Mouse (Mus musculus) spleen, postnatal 14 days (tissue): ENCODE results near the gene Adamtsl5.
"Not testable (repeated sequence)": the region's sequence is repeated elsewhere in the genome, so short reads cannot be mapped to it uniquely, and the experiment has no call there.

Source experiments
- DNase-seq, 2 experiments: peaks; one replicate each; pipeline ENCODE4 v3.0.0; 2021 to 2022; ENCODE audit warnings: low spot score in 2 of 2

Gene Adamtsl5

DNA sequence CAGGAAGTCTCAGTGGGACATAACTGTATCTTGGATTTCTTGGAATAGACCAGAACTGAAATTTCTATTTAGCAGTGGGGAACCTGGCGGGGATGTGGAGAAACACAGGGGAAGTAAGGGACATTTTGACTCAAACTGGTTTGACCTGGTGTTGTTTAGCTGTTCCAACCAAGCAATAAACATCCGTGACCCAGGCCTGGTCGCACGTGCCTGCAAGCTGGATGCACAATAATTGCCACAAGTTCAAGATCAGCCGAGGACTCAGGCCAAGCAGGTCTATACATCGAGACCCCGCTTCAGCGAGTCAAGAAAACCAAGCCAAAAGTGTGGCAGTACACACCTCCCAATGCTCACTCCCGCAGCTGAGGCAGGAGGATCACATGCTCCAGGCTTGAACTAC is 23.8 kb upstream of the Adamtsl5 start:
- DNase-seq = no peak

DNA sequence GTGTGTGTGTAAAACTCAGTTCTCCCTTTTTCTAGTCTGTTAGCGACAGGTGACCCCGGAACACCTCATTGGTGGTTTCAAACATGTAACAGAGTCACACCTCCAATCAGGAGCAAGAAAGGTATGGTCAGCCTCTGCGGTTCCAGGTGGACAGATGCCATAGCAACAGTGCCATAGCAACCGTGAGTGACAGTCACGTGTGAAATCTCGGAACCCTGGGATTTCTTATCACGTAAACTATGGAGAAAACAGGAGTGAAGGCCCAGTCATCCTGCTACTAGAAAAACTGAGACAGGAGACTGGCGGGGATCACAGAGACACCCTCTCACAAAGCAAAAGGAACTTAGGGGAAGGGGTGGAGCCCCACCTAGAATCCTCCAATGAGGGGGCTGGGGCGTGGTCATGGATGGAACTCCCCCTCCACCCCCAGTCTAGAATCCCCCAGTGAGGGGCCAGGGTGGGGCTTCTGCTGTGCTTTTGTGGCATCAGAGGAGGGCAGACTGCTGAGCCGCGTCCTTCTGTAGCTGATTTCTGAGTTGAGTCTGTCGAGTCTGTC is 23.3 kb upstream of the Adamtsl5 start:
- peak in 1 of 2 experiments; percentile 64 for DNase-seq

DNA sequence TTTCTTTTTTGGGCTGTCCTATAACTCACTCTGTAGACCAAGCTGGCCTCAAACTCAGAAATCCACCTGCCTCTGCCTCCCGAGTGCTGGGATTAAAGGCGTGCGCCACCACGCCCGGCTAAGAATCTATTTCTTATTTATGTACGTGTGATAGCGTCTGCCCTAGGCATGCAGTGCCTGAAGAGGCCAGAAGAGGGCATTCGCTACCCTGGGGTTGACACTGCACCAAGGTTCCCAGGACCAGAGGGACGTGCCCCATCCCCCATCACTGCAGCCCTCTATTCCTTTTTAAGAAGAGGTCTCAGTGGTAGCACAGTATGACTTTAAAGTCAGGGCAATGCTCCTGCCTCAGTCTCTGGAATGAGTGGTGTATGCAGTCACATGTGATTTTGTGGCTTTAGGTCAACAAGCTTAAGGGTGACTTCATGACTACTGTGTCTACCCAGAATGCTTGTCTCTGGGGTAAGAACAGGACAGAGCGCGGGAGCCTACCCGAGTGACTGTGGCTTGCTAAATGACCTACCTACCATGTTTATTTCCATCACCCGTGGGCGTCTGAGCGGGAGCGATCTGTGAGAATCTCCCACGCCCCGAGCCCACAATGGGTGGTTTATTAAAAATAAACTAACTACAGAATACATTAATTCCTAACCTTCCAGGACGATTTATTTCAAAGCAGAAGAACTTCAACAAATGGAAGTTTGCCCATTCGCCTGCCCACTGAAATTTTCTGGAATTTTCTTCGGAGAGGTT is 22.0 kb upstream of the Adamtsl5 start:
- DNase-seq = no peak

DNA sequence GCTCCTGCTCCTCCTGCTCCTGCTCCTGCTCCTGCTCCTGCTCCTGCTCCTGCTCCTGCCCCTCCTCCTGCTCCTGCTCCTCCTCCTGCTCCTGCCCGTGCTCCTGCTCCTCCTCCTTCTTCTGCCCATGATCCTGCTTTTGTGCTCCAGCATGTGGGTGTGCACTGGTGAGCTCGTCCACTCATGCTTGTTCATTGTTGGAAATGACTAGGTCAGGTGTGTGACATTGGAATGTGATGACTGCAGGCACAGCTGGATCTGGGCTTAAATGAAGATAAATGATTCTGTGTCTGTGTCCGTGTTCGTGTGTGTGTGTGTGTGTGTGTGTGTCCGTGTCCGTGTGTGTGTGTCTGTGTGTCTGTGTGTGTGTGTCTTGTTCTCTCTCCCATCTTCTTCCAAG is 20.2 kb upstream of the Adamtsl5 start:
- no peak for DNase-seq

DNA sequence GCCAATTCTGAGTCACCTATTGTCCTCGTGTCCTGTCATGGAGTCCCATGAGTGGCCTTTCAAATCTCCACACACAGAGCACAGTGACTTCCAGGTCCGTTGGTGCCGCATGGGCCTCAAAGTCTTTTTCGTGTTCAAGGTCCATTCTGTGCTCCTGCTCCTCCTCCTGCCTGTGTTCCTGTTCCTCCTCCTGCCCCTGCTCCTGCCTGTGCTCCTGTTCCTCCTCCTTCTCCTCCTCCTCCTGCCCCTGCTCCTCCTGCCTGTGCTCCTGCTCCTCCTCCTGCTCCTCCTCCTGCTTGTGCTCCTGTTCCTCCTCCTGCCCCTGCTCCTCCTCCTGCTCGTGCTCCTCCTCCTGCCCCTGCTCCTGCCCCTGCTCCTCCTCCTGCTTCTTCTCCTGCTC is 19.7 kb upstream of the Adamtsl5 start:
- DNase-seq = no peak

DNA sequence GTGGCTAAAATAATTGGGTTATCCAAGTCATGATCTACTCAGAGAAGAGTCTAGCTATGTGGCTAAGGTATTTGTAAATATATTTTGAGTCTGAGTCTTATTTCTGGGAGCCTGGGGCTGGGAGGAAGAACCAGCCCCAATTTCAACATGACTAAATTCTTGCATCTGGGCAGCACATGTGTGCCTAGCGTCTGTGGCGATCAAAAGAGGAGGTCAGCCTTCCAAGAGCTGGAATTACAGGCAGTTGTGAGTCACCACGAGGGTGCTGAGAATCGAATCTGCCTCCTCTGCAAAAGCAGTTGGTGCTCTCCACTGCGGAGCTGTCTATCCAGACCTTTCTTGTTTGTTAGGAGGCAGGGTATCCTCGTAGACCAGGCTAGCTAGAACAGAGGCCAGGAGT is 17.5 kb upstream of the Adamtsl5 start:
- DNase-seq = no peak

DNA sequence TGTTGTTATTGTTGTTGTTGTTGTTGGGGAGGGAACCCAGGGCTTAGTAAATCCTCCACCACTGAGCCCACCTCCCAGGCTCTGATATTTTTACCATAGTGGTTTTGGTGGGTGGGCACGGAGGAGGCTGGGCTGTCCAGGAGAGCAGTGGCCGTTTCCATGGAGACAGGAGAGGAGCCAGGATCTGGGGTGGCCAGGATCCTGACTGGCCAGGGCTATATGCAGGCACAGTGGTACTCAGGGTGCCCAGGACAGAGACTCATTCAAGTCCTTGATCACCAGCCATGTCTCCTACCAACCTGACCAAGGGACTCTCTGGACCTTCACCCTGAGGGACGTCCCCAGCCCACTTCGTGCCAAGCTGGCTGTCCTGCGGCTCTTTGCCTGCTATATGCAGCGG is 15.5 kb upstream of the Adamtsl5 start:
- DNase-seq = no peak

DNA sequence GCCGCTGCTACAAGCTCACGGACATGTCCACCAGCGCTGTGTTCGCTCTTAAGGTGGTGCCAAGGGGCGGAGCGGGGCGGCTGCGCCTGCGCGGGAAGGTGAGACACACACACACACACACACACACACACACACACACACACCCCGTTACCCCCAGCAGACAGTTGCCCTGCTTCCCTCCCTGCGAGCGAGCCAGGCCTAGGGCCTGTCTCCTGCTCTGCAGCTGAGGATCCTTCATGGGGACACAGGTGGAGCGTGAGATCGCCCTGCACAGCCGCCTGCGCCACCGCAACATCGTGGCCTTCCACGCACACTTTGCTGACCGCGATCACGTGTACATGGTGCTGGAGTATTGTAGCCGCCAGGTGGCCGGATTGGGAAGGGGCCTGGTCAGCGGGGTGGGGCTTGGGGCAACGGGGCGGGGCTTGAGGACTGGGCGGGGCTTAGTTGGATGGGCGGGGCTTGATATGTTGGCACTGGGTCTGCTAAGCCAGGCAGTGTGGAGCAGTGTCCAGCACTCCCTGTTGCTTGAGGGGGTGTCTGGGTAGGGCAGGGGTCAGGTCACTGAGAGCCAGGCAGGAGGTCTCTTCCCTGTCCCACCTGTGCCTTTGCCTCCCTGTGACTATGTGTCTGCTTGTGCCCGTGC is 9.9 kb upstream of the Adamtsl5 start:
- DNase-seq = no peak

DNA sequence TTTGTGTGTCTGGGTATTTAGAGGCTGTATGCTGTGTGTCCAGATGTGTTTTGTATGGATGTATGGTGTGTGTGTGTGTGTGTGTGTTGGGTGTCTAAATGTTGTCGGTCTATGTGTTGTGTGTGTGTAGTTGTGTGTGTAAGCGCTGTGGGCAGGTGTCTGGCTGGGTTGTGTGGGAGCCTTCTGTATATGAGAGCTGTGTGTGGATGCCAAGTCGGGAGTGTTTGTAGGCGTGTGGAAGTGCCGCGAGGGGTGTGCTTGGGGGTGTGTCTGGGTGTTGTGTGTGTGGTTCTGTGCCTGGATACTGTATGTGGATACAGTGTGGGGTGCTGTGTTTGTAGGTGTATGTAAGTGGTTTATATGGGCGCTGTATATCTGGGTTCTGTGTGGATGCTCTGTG is 9.1 kb upstream of the Adamtsl5 start:
- DNase-seq = no peak

DNA sequence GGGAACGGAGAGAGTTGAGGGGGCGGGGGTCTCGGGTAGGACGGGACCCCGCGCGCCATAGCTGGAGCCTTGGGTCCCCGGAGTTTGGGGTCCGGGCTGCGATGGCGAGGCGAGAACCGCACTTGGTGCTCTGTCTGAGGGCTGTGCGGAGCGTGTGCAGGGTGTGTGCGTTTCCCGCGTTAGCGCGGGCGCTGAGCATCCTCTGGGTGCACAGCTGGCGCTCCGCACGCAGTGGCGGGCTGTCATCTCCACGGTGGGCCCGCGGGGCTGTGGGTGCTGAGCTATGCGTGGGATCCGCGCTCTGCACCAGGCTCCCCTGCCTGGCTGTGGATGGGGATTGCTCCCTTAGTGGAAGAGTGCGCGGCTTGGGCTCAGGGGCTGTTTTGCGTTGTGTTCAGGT is 8.5 kb upstream of the Adamtsl5 start:
- no peak for DNase-seq

DNA sequence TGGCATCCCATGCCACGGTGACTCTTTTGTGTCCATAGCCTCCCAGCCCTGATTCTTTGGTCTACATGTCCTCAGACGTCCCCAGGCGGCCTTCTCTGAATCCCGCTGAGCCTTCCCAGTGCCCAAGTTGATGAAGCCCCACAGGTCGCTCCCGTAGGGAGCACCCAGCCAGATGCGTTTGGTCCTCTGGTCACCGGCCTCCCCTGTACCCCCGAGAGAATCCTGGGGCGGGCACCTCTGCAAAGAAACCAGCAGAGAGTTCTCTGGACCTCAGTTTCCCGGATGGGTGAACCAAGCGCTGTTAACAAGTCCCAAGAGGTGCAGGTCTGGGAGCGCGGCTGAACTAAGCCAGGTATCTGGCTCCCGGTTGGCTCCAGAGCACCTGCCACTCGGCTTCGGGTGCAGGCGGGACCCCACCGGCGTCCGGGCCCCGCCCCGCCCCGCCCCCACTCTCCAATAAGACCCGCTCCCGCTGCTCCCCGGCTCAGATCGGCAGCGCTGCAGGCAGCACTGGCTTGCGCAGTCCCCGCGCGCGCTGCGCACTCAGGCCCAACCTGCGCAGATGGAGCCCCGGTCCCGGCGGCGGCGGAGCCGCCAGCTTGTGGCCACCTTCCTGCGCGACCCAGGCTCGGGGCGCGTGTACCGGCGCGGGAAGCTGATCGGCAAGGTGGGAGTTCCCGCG is 7.9 kb upstream of the Adamtsl5 start, which contains the start of gene Plk5:
Plk5 (plus strand) TSS at position 459 of the 682 bp plus-strand sequence.
- DNase-seq = no peak

DNA sequence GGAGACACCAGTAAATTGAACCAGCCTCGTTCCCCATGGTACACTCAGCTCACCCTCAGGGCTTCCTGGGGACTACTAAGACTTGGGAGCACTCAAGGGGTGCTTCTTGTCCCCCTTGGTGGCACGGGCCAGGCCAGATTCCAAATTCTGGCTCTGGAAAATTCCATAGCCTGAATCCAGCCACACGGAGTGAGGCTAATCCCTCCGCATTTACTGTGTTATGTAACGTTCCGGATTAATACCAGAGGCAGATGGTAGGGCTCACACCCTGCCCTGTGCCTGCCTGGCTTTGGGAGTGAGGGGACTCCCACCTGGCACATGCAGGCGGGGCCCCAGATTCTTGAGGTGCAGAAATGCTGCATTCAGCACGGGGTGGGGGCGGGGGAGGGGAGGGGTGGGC is 7.2 kb upstream of the Adamtsl5 start:
- no peak for DNase-seq

DNA sequence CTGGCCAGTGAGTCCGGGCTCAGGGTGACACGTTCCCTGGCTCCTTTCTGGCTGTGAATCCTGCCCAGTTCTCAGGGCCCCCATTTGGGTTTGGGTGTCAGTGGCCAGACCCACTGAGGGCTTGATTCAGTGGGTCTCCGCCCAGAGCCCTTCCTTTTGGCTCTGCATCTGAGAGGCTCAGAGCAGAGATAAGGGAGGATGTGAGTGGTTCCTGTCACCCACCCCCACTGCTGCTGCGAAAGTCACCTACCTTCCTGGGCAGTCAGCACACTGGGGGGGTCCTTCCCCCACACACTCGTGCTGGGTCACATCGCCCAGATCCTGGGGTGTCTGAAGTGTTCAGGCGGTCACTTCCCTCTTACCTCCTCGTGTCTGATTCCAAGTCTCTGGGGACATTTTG is 4.5 kb upstream of the Adamtsl5 start:
- DNase-seq = no peak

DNA sequence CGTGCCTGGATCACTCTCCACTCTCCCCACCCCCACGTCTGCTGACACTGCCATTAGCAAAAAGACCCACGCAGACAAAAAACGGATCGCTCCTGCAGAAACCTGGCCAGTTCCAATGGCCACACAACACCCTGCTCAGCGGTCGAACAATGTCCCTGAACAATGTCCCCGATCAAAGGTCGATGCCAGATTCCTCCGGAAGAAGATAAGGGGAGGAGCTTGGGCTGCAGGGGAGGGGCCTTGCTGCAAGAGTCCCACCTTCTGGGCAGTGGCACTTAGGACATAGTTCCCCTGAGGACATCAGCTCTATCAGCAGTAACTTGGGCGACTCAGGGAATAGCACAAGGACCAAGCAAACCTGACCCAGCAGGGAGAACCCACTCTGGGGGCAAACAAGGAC is 3.7 kb upstream of the Adamtsl5 start:
- DNase-seq = no peak

DNA sequence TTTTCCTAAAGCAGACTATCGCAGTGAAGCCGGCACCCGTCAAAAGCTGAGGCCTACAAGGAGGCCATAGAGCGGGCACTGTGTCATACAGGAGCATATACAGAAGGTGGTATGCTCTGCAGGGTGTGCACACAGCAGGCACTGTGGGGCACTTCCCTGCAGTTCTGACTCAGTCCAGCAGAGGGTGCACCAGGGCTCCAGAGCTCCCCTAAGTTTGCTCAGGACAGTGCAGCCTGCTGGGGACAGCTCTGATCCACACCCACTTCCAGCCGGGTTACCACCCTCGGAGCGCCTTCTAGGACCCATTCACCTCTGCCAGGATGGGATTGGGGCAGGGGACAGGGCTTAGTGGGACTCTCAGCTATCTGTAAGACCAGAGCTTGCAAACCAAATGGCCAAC is 2.1 kb upstream of the Adamtsl5 start:
- DNase-seq = peak; percentile 78 to 89

DNA sequence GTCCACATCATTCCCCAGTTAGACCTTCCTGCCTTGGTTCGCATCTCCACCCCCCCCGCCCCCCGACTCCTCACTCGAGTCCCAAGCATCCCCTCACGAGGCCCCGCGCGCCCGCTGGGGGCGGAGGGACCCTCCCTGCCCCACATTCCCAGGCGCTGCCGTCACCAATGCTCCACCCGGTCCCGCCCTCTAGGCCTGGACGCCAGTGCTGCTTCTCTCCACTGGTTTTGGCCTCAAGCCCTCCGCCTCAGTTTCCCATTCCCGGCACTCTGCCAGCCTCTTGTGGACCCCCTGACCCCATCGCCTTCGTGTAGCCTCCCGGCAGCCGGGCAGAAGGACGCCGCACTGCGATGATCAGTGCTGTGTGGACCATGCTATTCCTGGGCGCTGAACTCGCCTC is 769 bp upstream of the Adamtsl5 start:
- DNase-seq = no peak

DNA sequence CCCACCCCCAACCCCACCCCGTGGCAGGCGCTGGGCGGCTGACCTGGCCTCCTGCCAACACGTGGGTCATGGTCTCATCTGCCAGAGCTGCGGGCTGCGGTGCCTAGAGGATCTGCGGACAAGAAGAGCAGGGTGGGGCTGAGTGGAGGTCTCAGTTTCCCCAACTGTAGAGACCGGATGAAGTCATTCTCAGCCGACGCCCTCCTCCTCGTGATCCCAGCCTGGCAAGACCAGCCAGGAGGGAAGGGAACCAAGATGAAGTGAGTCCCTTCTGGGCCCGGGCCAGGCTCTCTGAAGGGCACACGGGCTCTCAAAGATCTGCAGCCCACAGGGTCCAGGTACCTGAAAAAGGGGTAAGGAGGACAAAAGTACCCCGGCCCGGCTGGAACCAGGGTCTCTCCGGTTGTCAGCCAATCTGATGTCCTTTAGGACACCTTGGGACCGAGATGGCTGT is 671 bp downstream of the Adamtsl5 start:
- no peak for DNase-seq

DNA sequence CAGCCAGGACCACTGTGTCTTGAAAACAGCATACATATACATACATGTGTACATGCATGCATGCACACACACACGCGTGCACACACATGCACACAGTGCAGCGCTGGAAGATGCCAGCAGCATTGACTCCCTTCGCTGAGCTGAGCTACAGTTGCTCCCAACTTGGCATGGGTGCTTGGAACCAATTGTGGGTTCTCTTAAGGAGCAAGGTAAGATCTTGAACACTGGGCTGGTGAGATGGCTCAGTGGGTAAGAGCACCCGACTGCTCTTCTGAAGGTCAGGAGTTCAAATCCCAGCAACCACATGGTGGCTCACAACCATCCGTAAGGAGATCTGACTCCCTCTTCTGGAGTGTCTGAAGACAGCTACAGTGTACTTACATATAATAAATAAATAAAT is 2.3 kb downstream of the Adamtsl5 start:
- not testable (repeated sequence) for DNase-seq

DNA sequence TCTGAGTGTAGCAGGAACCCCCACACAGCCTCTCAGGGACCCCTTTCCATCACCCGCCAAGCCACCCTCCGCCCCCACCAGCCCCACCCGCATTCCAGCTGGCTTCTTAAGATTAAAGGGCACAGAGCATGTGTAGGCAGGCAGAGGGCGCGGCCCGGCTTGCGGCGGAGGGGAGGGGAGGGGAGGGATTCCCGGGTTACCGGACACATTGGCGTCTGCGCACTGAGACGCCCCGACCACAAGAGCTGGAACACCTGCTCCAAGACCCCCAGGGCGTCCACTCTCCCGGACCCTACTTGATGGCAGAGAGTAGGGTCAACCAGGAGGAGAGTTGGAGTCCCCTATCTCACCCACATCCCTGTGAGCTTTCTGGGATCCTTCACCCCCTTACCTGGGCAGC is 3.1 kb downstream of the Adamtsl5 start:
- DNase-seq = peak in 1 of 2 experiments; percentile 45

DNA sequence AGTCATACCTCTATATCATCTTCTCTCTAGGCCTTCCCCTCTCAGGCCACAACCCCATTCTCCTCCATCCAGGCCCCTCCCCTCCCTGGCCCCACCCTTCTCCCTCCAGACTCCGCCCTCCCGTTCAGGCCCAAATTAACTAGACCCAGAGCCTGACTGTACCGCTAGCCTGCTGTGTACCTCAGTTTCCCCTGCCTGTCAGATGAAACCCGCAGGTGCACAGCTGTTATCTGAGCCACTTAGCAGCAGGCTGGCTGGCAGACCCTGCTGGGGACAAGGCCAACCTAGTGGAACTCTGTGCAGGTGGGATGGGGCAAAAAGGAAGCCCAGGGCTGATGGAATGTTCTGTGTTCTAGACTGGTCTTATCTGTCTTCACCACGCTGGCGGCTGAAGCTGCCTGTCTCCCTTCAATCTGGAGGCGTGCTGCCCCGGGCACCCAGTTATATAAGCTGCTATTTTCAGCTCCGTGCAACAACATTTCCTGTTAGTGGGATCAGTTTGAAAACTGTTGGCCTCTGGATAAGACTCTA is 4.0 kb downstream of the Adamtsl5 start:
- no peak for DNase-seq

DNA sequence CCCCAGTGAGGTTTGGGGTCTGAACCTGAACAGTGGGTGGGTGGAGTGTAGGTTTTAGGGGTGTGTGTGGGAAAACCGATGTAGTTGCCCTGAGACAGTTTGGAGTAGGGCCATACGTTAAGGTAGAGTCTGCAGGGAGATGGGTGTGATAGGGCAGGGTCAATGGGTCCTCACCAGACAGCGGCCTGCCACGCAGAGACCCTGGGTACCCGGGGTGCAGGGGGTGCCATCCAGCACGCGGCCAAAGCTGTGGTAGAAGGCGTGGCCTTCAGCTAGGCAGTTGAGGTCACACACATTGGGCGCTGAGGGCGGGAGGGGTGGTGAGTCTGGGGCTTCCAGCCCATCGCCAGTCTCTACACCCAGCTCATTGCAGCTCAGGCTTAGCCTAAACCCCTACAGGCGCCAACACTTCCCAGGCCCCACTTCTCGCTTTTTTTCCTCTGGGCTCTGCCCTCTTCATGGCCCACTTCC is 4.8 kb downstream of the Adamtsl5 start:
- no peak for DNase-seq

DNA sequence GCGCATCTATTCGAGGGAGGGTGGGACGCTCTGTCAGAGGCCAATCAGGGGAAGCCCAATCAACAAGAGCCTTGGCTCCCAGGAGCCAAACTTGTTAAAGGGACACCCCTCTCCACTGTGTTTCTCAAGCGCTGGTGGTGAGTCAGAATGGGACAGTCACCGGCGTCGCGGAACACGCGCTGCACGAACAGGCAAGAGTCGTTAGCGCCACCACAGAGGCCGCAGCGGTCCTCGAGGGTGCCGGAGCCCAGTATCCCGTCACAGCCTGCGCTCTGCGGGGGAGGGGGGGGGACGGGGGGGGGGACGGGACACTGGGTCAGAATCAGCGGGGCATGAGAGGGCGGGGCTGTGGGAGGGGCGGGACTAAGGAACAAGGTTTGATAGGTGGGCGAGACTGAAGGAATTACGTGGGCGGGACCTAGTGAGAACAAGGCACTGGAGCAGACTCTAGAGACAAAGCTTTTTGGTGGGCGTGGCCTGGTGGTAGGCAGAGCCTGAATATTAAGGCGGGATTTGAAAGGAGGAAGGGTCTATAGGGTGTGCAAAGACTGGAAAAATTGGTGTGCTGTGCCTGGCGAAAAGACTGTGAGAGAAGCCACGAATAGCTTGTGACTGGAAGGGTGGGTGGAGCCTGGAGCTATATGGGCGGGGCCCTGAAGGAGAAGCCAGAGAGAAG is 5.3 kb downstream of the Adamtsl5 start:
- DNase-seq = no peak
